Mouse (Mus musculus) limb, embryonic 12.5 days (tissue): ENCODE measurements around the gene Sntg2. TPM values are rescaled to one million over a fixed set of nuclear protein-coding genes. Genes with fewer than 3 reads are reported as not detected.

Experiments
- ATAC-seq: fragments of 200-750 bp; cut with Nextera tagmentation; 2 replicates; pipeline ENCODE4 v1.8.0; 2017; ENCODE audit warnings: low read depth, moderate TSS enrichment; ENCODE audit not compliant: insufficient number of reproducible peaks, insufficient read depth, low FRiP score, low TSS enrichment
- H3K27ac ChIP-seq: fragments of 300-500 bp; sonication (generic); 2 replicates; pipeline ENCODE4 v1.5.1; 2016; ENCODE audit warnings: mild to moderate bottlenecking, moderate library complexity
- H3K27me3 ChIP-seq: fragments of 300-500 bp; sonication (generic); 2 replicates; pipeline ENCODE4 v1.6.1; 2016; ENCODE audit warnings: mild to moderate bottlenecking, moderate library complexity
- H3K36me3 ChIP-seq: fragments of 300-500 bp; sonication (generic); 2 replicates; pipeline ENCODE4 v1.6.1; 2016; ENCODE audit warnings: mild to moderate bottlenecking, moderate library complexity
- H3K4me1 ChIP-seq: fragments of 300-500 bp; sonication (generic); replicated peaks from 2 replicates; pipeline ENCODE4 v1.6.1; 2016
- H3K4me2 ChIP-seq: fragments of 300-500 bp; sonication (generic); 2 replicates; pipeline ENCODE4 v1.6.1; 2016; ENCODE audit warnings: mild to moderate bottlenecking, moderate library complexity
- H3K4me3 ChIP-seq: fragments of 300-500 bp; sonication (generic); replicated peaks from 2 replicates; pipeline ENCODE4 v1.5.1; 2016; ENCODE audit warnings: mild to moderate bottlenecking
- H3K9ac ChIP-seq: fragments of 300-500 bp; sonication (generic); replicated peaks from 2 replicates; pipeline ENCODE4 v1.6.1; 2016; ENCODE audit warnings: mild to moderate bottlenecking, moderate library complexity
- H3K9me3 ChIP-seq: fragments of 300-500 bp; sonication (generic); 2 replicates; pipeline ENCODE4 v1.6.1; 2016; ENCODE audit warnings: mild to moderate bottlenecking, moderate library complexity
- WGBS: fragments of 180-500 bp; shearing (Covaris S2); methylation state at CpG from one replicate; pipeline ENCODE4 v1.1.7; 2016; 5-methylcytosine and 5-hydroxymethylcytosine counted together
- polyA plus RNA-seq: library from polyadenylated mRNA; unstranded; fragments of >200 nt; fragmentation: Nextera tagmentation; extraction: Ambion mirVana; gene quantifications from 2 replicates; pipeline ENCODE4 v1.2.1, GENCODE M21; 2016

Sntg2 gene
- polyA plus RNA-seq, 1 experiment from 2014 or later = 1.8 TPM

- ATAC-seq = no peak
- H3K36me3 ChIP-seq = no peaks in the 10 kb centered on the region
- no peak overlapping the region for H3K27ac ChIP-seq
- WGBS = 82% methylated on average over 5 of the region's 5 CpGs
- peaks cover 5% of the 10 kb centered on the region for H3K27me3 ChIP-seq
- no peak overlapping the region for H3K4me3 ChIP-seq
- 0 out of 2 replicates have a peak, but pooled peaks cover 8% of the 10 kb centered on the region for H3K4me1 ChIP-seq
- H3K9me3 ChIP-seq = no peaks in the 10 kb centered on the region
- no peak overlapping the region for H3K9ac ChIP-seq
- H3K4me2 ChIP-seq = no peak overlapping the region
Observed at GRCm38 (mm10) chr12:30201031-30201430, 172.1 kb downstream of the Sntg2 start.

- 82% methylated on average over 7 of the region's 7 CpGs for WGBS
- H3K4me3 ChIP-seq = no peak overlapping the region
- no peak overlapping the region for H3K9ac ChIP-seq
- no peak for ATAC-seq
- H3K27ac ChIP-seq = no peak overlapping the region
- H3K4me1 ChIP-seq = 0 out of 2 replicates have a peak, but pooled peaks cover 8% of the 10 kb centered on the region
- H3K36me3 ChIP-seq = no peaks in the 10 kb centered on the region
- H3K9me3 ChIP-seq = no peaks in the 10 kb centered on the region
- peaks cover 5% of the 10 kb centered on the region for H3K27me3 ChIP-seq
- H3K4me2 ChIP-seq = no peak overlapping the region
Observed at GRCm38 (mm10) chr12:30200621-30201020, 172.6 kb downstream of the Sntg2 start.

- Histone ChIP-seq H3K27ac (no peak overlapping the region), H3K4me3 (no peak overlapping the region), H3K4me2 (no peak overlapping the region), H3K4me1 (0 out of 2 replicates have a peak, but pooled peaks cover 8% of the 10 kb centered on the region), H3K36me3 (no peaks in the 10 kb centered on the region), H3K27me3 (peaks cover 5% of the 10 kb centered on the region), H3K9me3 (no peaks in the 10 kb centered on the region), H3K9ac (no peak overlapping the region)
- 27% methylated on average over 2 of the region's 2 CpGs for WGBS
- ATAC-seq = no peak
Observed at GRCm38 (mm10) chr12:30199735-30200134, 173.4 kb downstream of the Sntg2 start.

GRCm38 (mm10) chr12:30198250-30198649 is 174.9 kb downstream of the Sntg2 start:
- Histone ChIP-seq H3K9ac (no peak overlapping the region), H3K4me2 (no peak overlapping the region), H3K27ac (no peak overlapping the region), H3K4me1 (0 out of 2 replicates have a peak, but pooled peaks cover 8% of the 10 kb centered on the region), H3K9me3 (no peaks in the 10 kb centered on the region), H3K36me3 (no peaks in the 10 kb centered on the region), H3K4me3 (no peak overlapping the region), H3K27me3 (peaks cover 5% of the 10 kb centered on the region)
- ATAC-seq = no peak
- WGBS = 81% methylated on average over 1 of the region's 1 CpGs

- 76% methylated on average over 3 of the region's 3 CpGs for WGBS
- ATAC-seq = no peak
- Histone ChIP-seq H3K36me3 (no peaks in the 10 kb centered on the region), H3K27ac (no peak overlapping the region), H3K4me3 (no peak overlapping the region), H3K4me2 (no peak overlapping the region), H3K9ac (no peak overlapping the region), H3K9me3 (no peaks in the 10 kb centered on the region), H3K27me3 (no peaks in the 10 kb centered on the region), H3K4me1 (no peaks in the 10 kb centered on the region)
Observed at GRCm38 (mm10) chr12:30181721-30182120, 191.5 kb downstream of the Sntg2 start.

GRCm38 (mm10) chr12:30179623-30180022 is 193.6 kb downstream of the Sntg2 start:
- Histone ChIP-seq H3K4me2 (no peak overlapping the region), H3K36me3 (no peaks in the 10 kb centered on the region), H3K4me3 (no peak overlapping the region), H3K9me3 (no peaks in the 10 kb centered on the region), H3K27me3 (no peaks in the 10 kb centered on the region), H3K27ac (no peak overlapping the region), H3K4me1 (no peaks in the 10 kb centered on the region), H3K9ac (no peak overlapping the region)
- ATAC-seq = no peak
- 78% methylated on average over 1 of the region's 1 CpGs for WGBS

GRCm38 (mm10) chr12:30177966-30178365 is 195.2 kb downstream of the Sntg2 start:
- H3K27me3 ChIP-seq = no peaks in the 10 kb centered on the region
- H3K36me3 ChIP-seq = no peaks in the 10 kb centered on the region
- H3K4me2 ChIP-seq = no peak overlapping the region
- 89% methylated on average over 6 of the region's 6 CpGs for WGBS
- no peak overlapping the region for H3K9ac ChIP-seq
- H3K4me1 ChIP-seq = no peaks in the 10 kb centered on the region
- ATAC-seq = no peak
- no peak overlapping the region for H3K27ac ChIP-seq
- H3K4me3 ChIP-seq = no peak overlapping the region
- H3K9me3 ChIP-seq = no peaks in the 10 kb centered on the region

GRCm38 (mm10) chr12:30177529-30177928 is 195.6 kb downstream of the Sntg2 start:
- no peak overlapping the region for H3K9ac ChIP-seq
- H3K27me3 ChIP-seq = no peaks in the 10 kb centered on the region
- no peak overlapping the region for H3K27ac ChIP-seq
- no peak overlapping the region for H3K4me3 ChIP-seq
- H3K4me1 ChIP-seq = no peaks in the 10 kb centered on the region
- no peaks in the 10 kb centered on the region for H3K36me3 ChIP-seq
- no peak overlapping the region for H3K4me2 ChIP-seq
- 81% methylated on average over 2 of the region's 2 CpGs for WGBS
- H3K9me3 ChIP-seq = no peaks in the 10 kb centered on the region
- no peak for ATAC-seq

- no peak overlapping the region for H3K27ac ChIP-seq
- no peak overlapping the region for H3K4me2 ChIP-seq
- H3K9ac ChIP-seq = no peak overlapping the region
- no peak for ATAC-seq
- no peaks in the 10 kb centered on the region for H3K9me3 ChIP-seq
- no peaks in the 10 kb centered on the region for H3K36me3 ChIP-seq
- no peaks in the 10 kb centered on the region for H3K4me1 ChIP-seq
- WGBS = 80% methylated on average over 3 of the region's 3 CpGs
- H3K4me3 ChIP-seq = no peak overlapping the region
- no peaks in the 10 kb centered on the region for H3K27me3 ChIP-seq
Observed at GRCm38 (mm10) chr12:30168491-30168890, 204.7 kb downstream of the Sntg2 start.

- H3K27me3 ChIP-seq = no peaks in the 10 kb centered on the region; the same call in 1 of the 2 replicates
- H3K27ac ChIP-seq = no peak overlapping the region
- ATAC-seq = no peak
- H3K4me3 ChIP-seq = no peak overlapping the region
- H3K9me3 ChIP-seq = no peaks in the 10 kb centered on the region
- H3K36me3 ChIP-seq = no peaks in the 10 kb centered on the region
- no peak overlapping the region for H3K4me2 ChIP-seq
- H3K4me1 ChIP-seq = no peaks in the 10 kb centered on the region
- no peak overlapping the region for H3K9ac ChIP-seq
- 84% methylated on average over 5 of the region's 5 CpGs for WGBS
Observed at GRCm38 (mm10) chr12:30164538-30164937, 208.6 kb downstream of the Sntg2 start.

- no peak overlapping the region for H3K9ac ChIP-seq
- WGBS = 91% methylated on average over 6 of the region's 6 CpGs
- H3K4me1 ChIP-seq = no peaks in the 10 kb centered on the region
- no peak overlapping the region for H3K4me2 ChIP-seq
- H3K36me3 ChIP-seq = no peaks in the 10 kb centered on the region
- H3K27me3 ChIP-seq = no peaks in the 10 kb centered on the region; the same call in 1 of the 2 replicates
- H3K27ac ChIP-seq = no peak overlapping the region
- H3K4me3 ChIP-seq = no peak overlapping the region
- H3K9me3 ChIP-seq = no peaks in the 10 kb centered on the region
- ATAC-seq = no peak
Observed at GRCm38 (mm10) chr12:30164005-30164404, 209.2 kb downstream of the Sntg2 start.

GRCm38 (mm10) chr12:30161731-30162406 is 211.3 kb downstream of the Sntg2 start:
- Histone ChIP-seq H3K27me3 (no peaks in the 10 kb centered on the region; the same call in 1 of the 2 replicates), H3K27ac (no peak overlapping the region), H3K4me2 (no peak overlapping the region), H3K9me3 (no peaks in the 10 kb centered on the region), H3K4me1 (no peaks in the 10 kb centered on the region), H3K36me3 (no peaks in the 10 kb centered on the region), H3K9ac (no peak overlapping the region), H3K4me3 (no peak overlapping the region)
- WGBS = 86% methylated on average over 5 of the region's 5 CpGs
- no peak for ATAC-seq
